Mouse (Mus musculus) gastrocnemius, postnatal 14 days (tissue): Measurements from ENCODE around the gene Pip5k1c. TPM values are rescaled to one million over a fixed set of nuclear protein-coding genes. Genes with fewer than 3 reads are reported as not detected.

Source experiments
- DNase-seq: peaks from one replicate; pipeline ENCODE4 v3.0.0; 2021; ENCODE audit warnings: mixed read lengths
- intact Hi-C: fragments of 180-260 bp; cut with DNase I; formaldehyde crosslinking; loops from one replicate; pipeline ENCODE4 v1.15.1; 2025; ENCODE audit warnings: low total_unique reads
- total RNA-seq, 2 experiments: library from RNA; stranded (reverse); gene quantifications; 2 replicates each; pipeline ENCODE4 v1.2.3; 2021

The Pip5k1c gene
- total RNA-seq, 2 experiments from 2014 or later = 18.5 to 22.8 TPM

DNA sequence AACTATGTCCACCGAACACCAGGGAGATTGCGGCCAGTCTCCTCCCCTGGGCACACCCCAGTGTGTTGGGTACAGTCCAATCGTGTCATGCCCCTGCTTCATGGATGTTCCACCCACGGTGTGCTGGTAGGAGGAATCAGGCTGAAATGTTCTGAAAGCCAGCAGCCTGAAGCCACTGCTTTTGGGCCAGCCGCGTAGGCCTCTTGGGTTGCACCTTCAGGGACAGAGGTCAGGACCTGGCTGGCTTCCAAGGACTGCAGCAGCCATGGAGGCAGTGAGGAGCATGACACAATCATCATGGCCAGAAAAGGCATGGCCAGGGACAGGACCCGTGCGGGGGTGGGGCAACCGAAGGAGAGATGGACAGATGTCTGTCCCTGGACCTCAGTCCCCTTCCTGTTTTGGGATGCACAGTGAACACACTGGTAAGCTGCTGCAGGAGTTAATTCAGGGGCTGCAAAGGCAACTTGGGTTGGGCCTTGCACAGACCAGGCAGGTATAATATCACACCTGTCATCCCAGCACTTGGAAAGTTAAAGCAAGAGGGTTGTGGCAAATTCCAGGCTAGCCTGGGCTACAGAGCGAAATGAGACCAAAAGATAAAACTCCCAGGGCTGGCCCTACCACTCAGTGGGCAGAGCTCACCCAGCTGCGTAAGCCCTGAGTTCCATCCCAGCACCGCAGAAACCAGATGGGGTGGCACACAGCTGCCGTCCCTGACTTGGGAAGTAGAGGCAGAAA lies 26.0 kb downstream of the Pip5k1c start:
- DNase-seq = no peak
- intact Hi-C loops = no loop called here

DNA sequence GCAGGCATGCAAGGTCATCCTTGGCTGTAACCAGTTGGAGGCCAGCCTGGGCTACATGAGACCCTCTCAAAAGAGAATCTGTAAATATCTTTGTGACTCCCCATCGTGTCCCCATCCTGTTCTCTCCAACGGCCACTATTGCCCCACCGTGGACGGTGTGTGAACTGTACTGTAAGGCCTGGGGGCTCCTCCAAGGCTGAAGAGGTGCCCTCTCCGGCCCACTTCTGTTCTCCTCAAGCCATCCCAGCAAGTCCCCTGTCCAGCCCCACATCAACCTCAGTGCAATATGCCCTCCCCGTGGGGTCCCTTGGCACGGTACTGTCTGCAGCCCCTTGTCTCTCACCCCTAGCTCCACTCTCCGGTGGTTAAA lies 26.6 kb downstream of the Pip5k1c start:
- intact Hi-C loops = no loop called here
- no peak for DNase-seq

- DNase-seq = no peak
- intact Hi-C loops = no loop called here
These were observed 27.2 kb downstream of the Pip5k1c start for GRCm38 (mm10) chr10:81319741-81320549.

GRCm38 (mm10) chr10:81320550-81321347 lies 28.0 kb downstream of the Pip5k1c start, which contains the start of gene Cactin:
Gene Cactin, plus strand, starts transcription at chr10:81321103.
- DNase-seq = peak; percentile 100
- intact Hi-C loops = no loop called here

GRCm38 (mm10) chr10:81321436-81321835 lies 28.7 kb downstream of the Pip5k1c start:
- intact Hi-C loops = no loop called here
- no peak for DNase-seq

DNA sequence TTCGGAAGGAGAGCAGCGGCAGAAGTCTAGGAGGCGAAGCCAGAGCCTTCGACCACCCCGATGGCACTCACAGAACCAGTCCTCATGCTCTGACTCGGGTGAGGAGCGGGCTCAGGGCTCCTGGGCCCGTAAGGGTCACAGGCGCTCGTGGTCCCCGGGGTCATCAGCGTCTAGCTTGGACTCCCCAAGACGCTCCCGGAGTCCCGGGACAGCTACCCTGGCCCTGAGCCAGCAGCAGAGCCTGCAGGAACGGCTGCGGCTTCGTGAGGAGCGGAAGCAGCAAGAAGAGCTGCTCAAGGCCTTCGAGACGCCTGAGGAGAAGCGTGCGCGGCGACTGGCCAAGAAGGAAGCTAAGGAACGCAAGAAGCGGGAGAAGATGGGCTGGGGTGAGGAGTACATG lies 29.7 kb downstream of the Pip5k1c start:
- intact Hi-C loops = no loop called here
- no peak for DNase-seq

- intact Hi-C loops = no loop called here
- no peak for DNase-seq
These were observed 30.5 kb downstream of the Pip5k1c start for GRCm38 (mm10) chr10:81323141-81323775.

DNA sequence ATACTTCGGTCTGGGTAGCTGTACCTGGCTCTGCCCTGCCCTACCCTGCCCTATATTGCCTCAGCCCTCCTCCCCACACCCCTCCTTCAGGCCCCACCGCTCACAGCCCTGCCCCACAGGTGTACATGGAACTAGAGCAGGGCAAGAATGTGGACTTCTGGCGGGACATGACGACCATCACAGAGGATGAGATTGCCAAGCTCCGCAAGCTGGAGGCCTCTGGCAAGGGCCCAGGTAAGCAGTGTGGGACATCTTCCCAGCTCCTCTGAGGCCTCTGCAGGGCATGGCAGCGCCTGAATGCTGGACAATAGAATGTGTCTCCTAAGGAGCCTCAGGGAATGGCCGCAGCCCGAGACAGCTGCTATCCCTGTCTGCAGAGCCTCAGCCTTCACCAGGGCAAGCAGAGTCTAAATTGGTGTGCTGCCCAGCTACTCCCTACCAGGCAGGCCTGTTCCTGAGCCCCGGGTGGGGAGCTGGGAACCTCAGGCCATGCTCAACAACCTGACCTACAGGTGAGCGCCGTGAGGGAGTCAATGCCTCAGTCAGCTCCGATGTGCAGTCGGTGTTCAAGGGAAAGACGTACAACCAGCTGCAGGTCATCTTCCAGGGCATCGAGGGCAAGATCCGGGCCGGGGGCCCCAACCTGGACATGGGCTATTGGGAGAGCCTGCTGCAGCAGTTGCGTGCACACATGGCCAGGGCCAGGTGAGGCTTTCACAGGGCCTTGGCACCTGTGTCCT lies 31.2 kb downstream of the Pip5k1c start:
- intact Hi-C loops = no loop called here

GRCm38 (mm10) chr10:81325176-81325575 lies 32.4 kb downstream of the Pip5k1c start:
- intact Hi-C loops = no loop called here
- no peak for DNase-seq

More for the DNA sequence above, 31.2 kb downstream of the Pip5k1c start:
- DNase-seq = no peak

DNA sequence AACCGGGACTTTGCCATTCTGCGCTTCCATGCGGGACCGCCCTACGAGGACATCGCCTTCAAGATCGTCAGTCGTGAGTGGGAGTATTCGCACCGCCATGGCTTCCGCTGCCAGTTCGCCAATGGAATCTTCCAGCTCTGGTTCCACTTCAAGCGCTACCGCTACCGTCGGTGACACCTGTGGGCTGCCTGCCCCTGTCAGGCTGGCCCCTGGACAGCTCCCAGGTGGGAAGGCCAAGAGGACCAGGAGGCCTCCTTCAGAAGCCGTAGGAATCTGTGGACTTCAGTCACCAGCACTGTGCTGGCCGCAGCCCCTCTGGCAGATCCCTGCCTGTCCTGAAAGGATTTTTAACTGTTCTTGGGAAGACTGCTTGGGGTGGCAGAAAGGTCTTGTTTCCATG lies 33.0 kb downstream of the Pip5k1c start:
- no peak for DNase-seq
- intact Hi-C loops = no loop called here

DNA sequence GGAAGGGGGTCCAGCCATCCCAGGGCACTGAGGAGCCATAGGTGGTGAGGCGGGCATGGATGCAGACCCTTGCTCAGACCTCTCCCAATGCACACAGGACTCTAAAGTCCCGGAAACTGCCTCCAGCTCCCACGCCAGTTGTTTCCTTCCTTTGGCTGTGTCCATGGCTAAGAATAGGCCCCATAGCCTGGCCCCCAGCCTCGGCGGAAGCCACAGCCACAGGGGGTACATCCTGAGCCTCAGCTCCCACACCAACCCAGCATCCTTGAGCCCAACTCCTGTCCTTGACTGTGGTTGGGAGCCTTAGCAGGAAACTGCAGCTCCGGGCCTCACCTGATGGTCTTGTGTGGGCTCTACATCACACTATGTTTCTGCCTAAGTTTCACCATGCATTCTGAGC lies 34.1 kb downstream of the Pip5k1c start:
- intact Hi-C loops = no loop called here
- DNase-seq = peak; percentile 27

DNA sequence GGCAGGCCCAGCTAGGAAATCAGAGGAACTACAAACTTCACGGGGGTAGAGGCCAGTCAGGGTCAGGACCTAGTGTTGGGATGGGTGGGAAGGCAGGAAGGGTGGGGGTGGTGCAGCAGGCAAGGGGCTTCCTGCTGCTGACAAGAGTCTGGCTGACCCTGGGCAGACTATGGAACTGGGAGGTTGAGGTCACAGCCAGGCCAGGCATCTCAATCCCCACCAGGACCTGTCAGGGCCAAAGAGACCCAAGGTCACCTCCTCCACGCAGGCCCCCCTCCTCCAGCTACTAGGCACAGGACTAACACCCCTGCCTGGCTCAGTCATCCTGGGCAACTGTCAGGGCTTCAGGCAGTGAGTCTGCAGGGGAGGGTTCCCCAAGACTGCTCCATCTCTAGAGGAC lies 35.2 kb downstream of the Pip5k1c start:
- intact Hi-C loops = no loop called here
- DNase-seq = no peak

DNA sequence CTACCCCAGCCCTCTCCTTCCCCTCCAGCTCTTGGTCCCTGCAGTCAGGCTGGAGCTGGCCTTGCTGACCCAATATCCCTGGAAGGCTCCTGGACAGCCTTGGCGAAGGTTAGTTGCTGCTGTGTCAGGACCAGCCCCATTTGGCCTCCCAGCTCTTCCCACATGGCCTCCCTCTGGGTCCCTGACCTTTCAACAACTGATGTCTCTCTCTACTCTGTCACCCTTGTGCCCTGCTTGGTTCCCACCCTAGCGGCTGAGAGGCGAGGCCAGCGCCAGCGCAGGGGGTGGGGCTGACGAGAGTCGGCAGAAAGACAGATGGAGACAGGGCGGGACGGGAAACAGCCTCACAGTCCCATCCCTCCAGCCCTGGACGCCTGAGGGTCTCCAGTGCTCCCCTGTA lies 35.6 kb downstream of the Pip5k1c start, which contains the start of gene Tbxa2r:
TSS of gene Tbxa2r (plus strand) at position 346 of the 400 bp plus-strand sequence.
- intact Hi-C loops = no loop called here
- peak; percentile 63 for DNase-seq

DNA sequence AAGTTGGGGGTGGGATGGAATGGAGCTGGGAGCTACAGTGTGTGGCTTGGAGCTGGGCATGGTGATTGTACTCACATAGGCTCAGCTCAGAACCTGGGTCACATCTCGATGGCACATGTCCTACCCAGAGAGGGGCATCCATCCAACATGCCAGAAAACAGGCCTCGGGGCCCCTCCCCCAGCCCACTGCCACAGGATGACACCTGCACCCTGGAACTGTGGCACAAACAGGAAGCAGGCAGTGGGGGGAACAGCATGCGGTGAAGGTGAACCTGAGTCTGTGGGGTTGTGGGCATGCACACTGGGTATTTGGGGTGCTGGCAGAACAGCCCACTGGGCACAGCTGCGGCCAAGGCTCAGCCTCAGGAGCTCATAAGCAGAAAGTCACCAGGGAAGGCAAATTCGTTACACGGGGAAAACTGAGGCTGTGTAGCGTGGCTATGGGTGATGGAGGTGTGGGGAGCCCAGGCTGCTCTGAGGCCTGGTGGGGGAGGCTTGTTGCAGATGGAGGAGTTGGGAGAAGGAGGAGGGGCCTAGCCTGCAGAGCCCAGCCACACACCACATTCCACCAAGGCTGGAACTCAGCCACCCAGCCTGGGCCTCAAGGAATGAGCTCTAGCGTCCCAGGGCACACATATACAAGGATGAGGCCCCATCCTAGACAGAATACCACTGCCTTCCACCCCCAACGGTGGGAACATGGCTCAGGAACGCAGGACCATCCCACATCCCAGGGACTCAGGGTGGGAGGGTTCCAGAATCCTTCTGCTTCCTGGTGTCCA lies 36.6 kb downstream of the Pip5k1c start:
- intact Hi-C loops = no loop called here
- DNase-seq = peak; percentile 66

GRCm38 (mm10) chr10:81330007-81330406 lies 37.2 kb downstream of the Pip5k1c start:
- intact Hi-C loops = no loop called here
- DNase-seq = peak; percentile 53

- no peak for DNase-seq
- intact Hi-C loops = no loop called here
These were observed 39.5 kb downstream of the Pip5k1c start for GRCm38 (mm10) chr10:81332277-81332676.

DNA sequence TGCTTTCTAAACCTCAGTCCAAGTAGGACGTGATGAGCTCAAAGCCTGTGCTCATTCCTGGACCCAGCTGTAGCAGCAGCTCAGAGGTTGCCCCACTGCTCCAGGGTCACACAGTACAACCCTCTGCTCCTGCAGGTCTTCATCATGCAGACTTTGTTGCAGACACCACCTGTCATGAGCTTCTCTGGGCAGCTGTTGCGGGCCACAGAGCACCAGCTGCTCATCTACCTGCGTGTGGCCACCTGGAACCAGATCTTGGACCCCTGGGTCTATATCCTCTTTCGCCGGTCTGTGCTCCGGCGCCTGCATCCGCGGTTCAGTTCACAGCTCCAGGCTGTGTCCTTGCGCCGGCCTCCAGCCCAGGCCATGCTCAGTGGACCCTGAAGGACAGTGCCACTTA lies 41.6 kb downstream of the Pip5k1c start:
- no peak for DNase-seq
- intact Hi-C loops = no loop called here
